Mouse (Mus musculus): ENCODE measurements around the gene Btbd35f17. TPM values are rescaled to one million over a fixed set of nuclear protein-coding genes. Genes with fewer than 3 reads are reported as not detected.
"Not testable (repeated sequence)": the region's sequence is repeated elsewhere in the genome, so short reads cannot be mapped to it uniquely, and the experiment has no call there.

Gene Btbd35f17
- not detected in 2 replicates for polyA plus RNA-seq (2012; rRNA removed)

DNA sequence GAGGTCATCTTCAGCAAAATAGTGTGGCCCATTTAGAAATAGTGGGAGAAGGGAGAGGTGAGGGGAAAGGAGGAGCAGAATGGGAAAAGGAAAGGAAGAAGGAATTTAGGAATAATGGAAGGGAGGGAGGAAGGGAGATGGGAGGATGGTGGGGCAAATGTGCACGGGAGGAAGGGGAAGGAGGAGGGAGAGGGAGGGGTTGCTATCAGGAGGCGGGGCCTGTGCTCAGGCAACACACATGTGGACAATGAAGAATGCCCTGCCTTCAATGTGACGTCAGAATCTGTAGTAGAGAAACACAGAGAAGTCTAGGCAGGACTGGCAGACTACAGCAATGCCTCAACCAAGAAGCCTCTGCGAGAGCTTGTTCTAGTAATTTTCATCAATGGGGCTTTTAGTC lies at the start of gene Btbd35f17:
TSS of gene Btbd35f17 (plus strand) at position 301 of the 400 bp plus-strand sequence.
- DNase-seq; H3K4me3 ChIP-seq (replicated peaks; ENCODE audit: insufficient read depth, low read depth, low read length): not testable (repeated sequence)
- 68% methylated on average over 2 of the region's 4 CpGs for WGBS

More for the DNA sequence above, at the start of gene Btbd35f17:
- not testable (repeated sequence) for H3K27ac ChIP-seq (ENCODE audit: insufficient read depth, low read length); H3K4me1 ChIP-seq (ENCODE audit: control insufficient read depth, insufficient read depth, low read length); H3K27me3 ChIP-seq (ENCODE audit: control insufficient read depth, insufficient read depth, low read length)

Other genes with a start within 250 kb of the Btbd35f17 start
- gene Btbd35f28, start 174.1 kb upstream of the Btbd35f17 start, polyA plus RNA-seq (2012; rRNA removed) = not detected in 2 replicates
- not detected in 2 replicates for gene Btbd35f20, start 79.4 kb upstream of the Btbd35f17 start, polyA plus RNA-seq (2012; rRNA removed)